Mouse (Mus musculus): Measurements from ENCODE around the gene Tssc4. TPM values are rescaled to one million over a fixed set of nuclear protein-coding genes. Genes with fewer than 3 reads are reported as not detected.
A peak's percentile ranks its signal among the peaks of the same experiment; 100 is the strongest.

Tssc4 gene
- total and polyA plus RNA-seq, 3 experiments: 44.1 to 55.1 (median 49.8) TPM

DNA sequence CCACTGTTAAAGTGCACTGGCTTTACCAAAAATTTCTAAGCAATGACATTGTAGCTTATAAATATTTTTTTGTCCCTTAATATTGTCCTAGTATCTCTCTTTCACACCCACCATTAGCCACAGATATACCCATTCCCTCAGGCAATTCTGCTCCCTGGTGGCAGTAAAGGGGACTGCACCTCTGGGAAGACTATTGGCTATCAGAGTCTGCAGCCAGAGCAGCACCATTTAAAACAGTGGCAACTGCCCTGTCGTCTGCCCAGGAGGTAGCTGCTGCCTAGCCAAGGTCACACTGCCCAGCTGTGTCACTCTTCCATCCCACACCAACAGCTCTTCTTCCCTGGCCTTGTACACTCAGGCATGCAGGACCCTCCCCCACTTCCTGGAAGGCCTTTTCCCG is 17.3 kb downstream of the Tssc4 start:
- no peak overlapping the region for H3K4me3 ChIP-seq (replicated peaks in 1 of 3; ENCODE audit: low read depth in 2 of 3, low read length in 2 of 3, poor library complexity in 1 of 3)
- in situ Hi-C loops (cut with MboI; ENCODE audit: low pct_ligation_motif_present, low pct_unique_long_range_greater_than_20kb, low sequenced_read_pairs): no loop called here
- H3K4me2 ChIP-seq (ENCODE audit: insufficient read depth, low read depth, poor library complexity, severe bottlenecking): no peak overlapping the region
- no peak overlapping the region for H3K9ac ChIP-seq (ENCODE audit: insufficient read depth, low read depth)
- H3K36me3 ChIP-seq (replicated peaks in 1 of 2; ENCODE audit: control insufficient read depth in 1 of 2, insufficient read depth in 1 of 2, low read length in 1 of 2): no peaks in the 10 kb centered on the region
- peak; percentile 80 for DNase-seq (ENCODE audit: extremely low read depth)
- dilution Hi-C loops (cut with MboI; ENCODE audit: extremely low pct_ligation_motif_present, extremely low pct_unique_long_range_greater_than_20kb, low sequenced_read_pairs): no loop called here
- TF ChIP-seq ZC3H11A (IDR thresholded peaks at IDR 0.05; ENCODE audit: low read depth, low read length) (peak; percentile 85), RAD21 (IDR thresholded peaks at IDR 0.05; ENCODE audit: low read depth, low read length) (peak; percentile 89), E2F4 (IDR thresholded peaks at IDR 0.05; ENCODE audit: insufficient replicate concordance, low read depth, low read length) (no peak), ELF1 (IDR thresholded peaks at IDR 0.05; ENCODE audit: low read depth, low read length) (0 out of 2 replicates have a peak, but pooled peaks have one; percentile 34), CTCF (conservative IDR thresholded peaks at IDR 0.05 in 1 of 2, IDR thresholded peaks at IDR 0.05 in 1 of 2; ENCODE audit: low read depth in 2 of 2, low read length in 2 of 2) (peak; percentile 84 to 97), IRF4 (IDR thresholded peaks at IDR 0.05; ENCODE audit: low read depth, low read length) (0 out of 2 replicates have a peak, but pooled peaks have one; percentile 25), USF1 (IDR thresholded peaks at IDR 0.05; ENCODE audit: low read depth, low read length) (no peak), SMC3 (IDR thresholded peaks at IDR 0.05; ENCODE audit: low read depth, low read length) (peak; percentile 95), NELFE (IDR thresholded peaks at IDR 0.05; ENCODE audit: low read depth, low read length) (peak; percentile 43; the same call in 1 of the 2 replicates)
- no peak overlapping the region for H3K27ac ChIP-seq (ENCODE audit: insufficient read depth, low read depth)
- peaks cover 10 to 33% of the 10 kb centered on the region in 2 experiments for H3K4me1 ChIP-seq (ENCODE audit: control insufficient read depth in 1 of 2, insufficient read depth in 2 of 2)
- peaks cover 20% of the 10 kb centered on the region for H3K27me3 ChIP-seq (replicated peaks)
- H3K79me2 ChIP-seq (replicated peaks; ENCODE audit: control insufficient read depth, extremely low read depth, insufficient read depth, poor library complexity, severe bottlenecking): no peaks in the 10 kb centered on the region
- H3K9me3 ChIP-seq (replicated peaks; ENCODE audit: low read length): no peaks in the 10 kb centered on the region

DNA sequence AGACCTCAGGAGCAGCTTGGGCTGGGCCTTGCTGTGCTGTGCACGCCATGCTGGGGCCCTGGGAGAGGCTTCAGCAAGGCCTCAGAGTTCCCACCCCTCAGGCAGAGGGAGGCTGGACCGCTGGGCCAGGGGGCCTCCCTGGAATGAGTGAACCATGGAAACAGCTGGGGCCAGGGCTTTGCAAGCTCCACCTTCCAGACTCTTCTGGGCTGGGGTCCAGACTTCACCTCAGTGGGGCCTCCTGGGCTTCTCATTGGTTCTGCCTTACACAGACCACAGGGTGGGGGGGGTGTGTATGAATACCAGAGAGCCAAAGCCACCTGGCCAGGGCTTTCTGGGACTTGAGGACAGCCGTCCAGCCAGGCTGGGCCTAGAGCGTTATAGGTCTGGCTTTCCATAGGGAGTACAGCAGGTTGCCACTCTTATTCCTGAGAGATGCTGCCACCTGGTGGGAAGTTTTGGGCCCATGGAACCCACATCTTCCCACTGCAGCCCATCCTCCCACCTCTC is 18.1 kb downstream of the Tssc4 start:
- TF ChIP-seq MAFK (IDR thresholded peaks at IDR 0.05; ENCODE audit: insufficient replicate concordance, low read length) (no peak), PAX5 (IDR thresholded peaks at IDR 0.05; ENCODE audit: low read length) (no peak), CTCF (conservative IDR thresholded peaks at IDR 0.05 in 1 of 2, IDR thresholded peaks at IDR 0.05 in 1 of 2; ENCODE audit: low read depth in 2 of 2, low read length in 2 of 2) (peak in 1 of 2 experiments; percentile 63; a peak in 2 of 4 replicates), JUND (conservative IDR thresholded peaks at IDR 0.05; ENCODE audit: low read depth, low read length) (no peak), ZC3H11A (IDR thresholded peaks at IDR 0.05; ENCODE audit: low read depth, low read length) (no peak), NELFE (IDR thresholded peaks at IDR 0.05; ENCODE audit: low read depth, low read length) (0 out of 2 replicates have a peak, but pooled peaks have one; percentile 21), SMC3 (IDR thresholded peaks at IDR 0.05; ENCODE audit: low read depth, low read length) (peak; percentile 50), CHD2 (IDR thresholded peaks at IDR 0.05; ENCODE audit: low read length) (no peak), MXI1 (IDR thresholded peaks at IDR 0.05; ENCODE audit: low read depth, low read length) (no peak), RAD21 (IDR thresholded peaks at IDR 0.05; ENCODE audit: low read depth, low read length) (peak; percentile 57)
- Histone ChIP-seq H3K27me3 (replicated peaks) (peaks cover 20% of the 10 kb centered on the region), H3K9ac (ENCODE audit: insufficient read depth, low read depth) (no peak overlapping the region), H3K4me2 (ENCODE audit: insufficient read depth, low read depth, poor library complexity, severe bottlenecking) (no peak overlapping the region), H3K4me3 (replicated peaks in 1 of 3; ENCODE audit: low read depth in 2 of 3, low read length in 2 of 3, poor library complexity in 1 of 3) (no peak overlapping the region), H3K36me3 (replicated peaks in 1 of 2; ENCODE audit: control insufficient read depth in 1 of 2, insufficient read depth in 1 of 2, low read length in 1 of 2) (no peaks in the 10 kb centered on the region), H3K79me2 (replicated peaks; ENCODE audit: control insufficient read depth, extremely low read depth, insufficient read depth, poor library complexity, severe bottlenecking) (no peaks in the 10 kb centered on the region), H3K4me1 (ENCODE audit: control insufficient read depth in 1 of 2, insufficient read depth in 2 of 2) (peaks cover 7 to 27% of the 10 kb centered on the region in 2 experiments), H3K9me3 (replicated peaks; ENCODE audit: low read length) (no peaks in the 10 kb centered on the region), H3K27ac (ENCODE audit: insufficient read depth, low read depth) (no peak overlapping the region)
- DNase-seq (ENCODE audit: extremely low read depth): no peak
- dilution Hi-C loops (cut with MboI; ENCODE audit: extremely low pct_ligation_motif_present, extremely low pct_unique_long_range_greater_than_20kb, low sequenced_read_pairs): no loop called here
- in situ Hi-C loops (cut with MboI; ENCODE audit: low pct_ligation_motif_present, low pct_unique_long_range_greater_than_20kb, low sequenced_read_pairs): no loop called here
